Mouse (Mus musculus) kidney, adult 2 months (tissue): ENCODE results near the gene Angptl3.

Experiments used
- CTCF ChIP-seq: fragments of 200-500 bp; conservative IDR thresholded peaks from 2 replicates; pipeline ENCODE4 v1.5.1; 2011; ENCODE audit warnings: low read depth, mild to moderate bottlenecking, control low read depth, low read length, moderate library complexity, mixed read lengths; ENCODE audit not compliant: insufficient read depth, insufficient read length
- POLR2A ChIP-seq: fragments of 200-500 bp; IDR thresholded peaks from one replicate; pipeline ENCODE4 v1.6.1; 2011; ENCODE audit warnings: low read depth, low read length, control low read depth

- TF ChIP-seq CTCF: peak; percentile 61; the same call in 1 of the 2 replicates
- no peak for TF ChIP-seq POLR2A
Measured at GRCm38 (mm10) chr4:99068806-99069205, 38.1 kb downstream of the Angptl3 start.
